Mouse (Mus musculus) midbrain, embryonic 15.5 days (tissue): ENCODE measurements around the gene Nenf. TPM values are rescaled to one million over a fixed set of nuclear protein-coding genes. Genes with fewer than 3 reads are reported as not detected.

ENCODE experiments used
- ATAC-seq: fragments of 200-750 bp; cut with Nextera tagmentation; replicated peaks from 2 replicates; pipeline ENCODE4 v1.8.0; 2017; ENCODE audit warnings: moderate TSS enrichment
- H3K27ac ChIP-seq: fragments of 300-500 bp; sonication (generic); 2 replicates; pipeline ENCODE4 v1.5.1; 2015; ENCODE audit warnings: mild to moderate bottlenecking, inconsistent platforms
- H3K27me3 ChIP-seq: fragments of 300-500 bp; sonication (generic); replicated peaks from 2 replicates; pipeline ENCODE4 v1.6.1; 2015; ENCODE audit warnings: inconsistent platforms
- H3K36me3 ChIP-seq: fragments of 300-500 bp; sonication (generic); replicated peaks from 2 replicates; pipeline ENCODE4 v1.6.1; 2015; ENCODE audit warnings: inconsistent platforms
- H3K4me1 ChIP-seq: fragments of 300-500 bp; sonication (generic); 2 replicates; pipeline ENCODE4 v1.6.1; 2015; ENCODE audit warnings: inconsistent platforms
- H3K4me2 ChIP-seq: fragments of 300-500 bp; sonication (generic); 2 replicates; pipeline ENCODE4 v1.6.1; 2015; ENCODE audit warnings: inconsistent platforms, mild to moderate bottlenecking, moderate library complexity
- H3K4me3 ChIP-seq: fragments of 300-500 bp; sonication (generic); 2 replicates; pipeline ENCODE4 v1.5.1; 2015; ENCODE audit warnings: mild to moderate bottlenecking, inconsistent platforms
- H3K9ac ChIP-seq: fragments of 300-500 bp; sonication (generic); 2 replicates; pipeline ENCODE4 v1.6.1; 2015; ENCODE audit warnings: mild to moderate bottlenecking, inconsistent platforms
- H3K9me3 ChIP-seq: fragments of 300-500 bp; sonication (generic); 2 replicates; pipeline ENCODE4 v1.6.1; 2016; ENCODE audit warnings: inconsistent platforms
- WGBS: fragments of 180-500 bp; shearing (Covaris S2); methylation state at CpG from one replicate; pipeline ENCODE4 v1.1.7; 2015; ENCODE audit warnings: mixed read lengths; 5-methylcytosine and 5-hydroxymethylcytosine counted together
- polyA plus RNA-seq: library from polyadenylated mRNA; unstranded; fragments of >200 nt; fragmentation: Nextera tagmentation; extraction: Ambion mirVana; gene quantifications from 2 replicates; pipeline ENCODE4 v1.2.1, GENCODE M21; 2015

Gene Nenf
- polyA plus RNA-seq, result 111 and 123 TPM in 2 replicates

DNA sequence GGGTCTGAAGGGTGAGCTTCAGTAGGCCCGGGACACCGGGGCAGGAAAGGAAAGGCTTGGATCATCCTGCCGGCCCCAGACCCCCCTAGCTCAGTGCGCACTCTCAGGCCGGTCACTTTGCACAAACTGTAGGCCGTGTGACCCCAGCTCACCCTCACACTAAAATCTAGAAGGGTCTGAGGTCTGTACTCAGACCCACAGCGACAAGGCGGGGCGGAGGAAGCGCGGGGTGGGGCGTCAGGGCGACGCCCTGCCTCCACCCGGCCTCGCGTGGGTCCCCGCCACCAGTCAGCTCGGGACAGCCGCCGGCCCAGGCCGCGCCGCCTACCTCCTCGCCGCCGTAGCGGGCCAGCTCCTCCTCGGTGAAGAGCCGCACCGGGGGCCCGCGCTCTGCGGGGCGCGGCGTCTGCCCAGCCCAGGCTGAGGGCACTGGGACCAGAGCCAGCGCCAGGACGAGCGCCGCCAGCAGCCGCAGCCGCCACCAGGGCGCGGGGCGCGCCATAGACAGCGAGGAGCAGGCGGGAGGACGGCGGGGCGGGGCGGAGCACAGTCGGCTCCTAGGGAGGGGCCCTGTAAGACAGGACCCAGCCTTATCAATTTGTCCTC is at the start of gene Nenf:
TSS of gene Nenf (minus strand) at position 604 of the 606 bp plus-strand sequence.
- no peaks in the 10 kb centered on the region for H3K27me3 ChIP-seq
- 1% methylated on average over 50 of the region's 54 CpGs for WGBS
- no peaks in the 10 kb centered on the region for H3K36me3 ChIP-seq
- H3K9me3 ChIP-seq, result no peaks in the 10 kb centered on the region
- peak; percentile 89 for ATAC-seq
- peak within 1 kb of the TSS; percentile 58 for H3K4me3 ChIP-seq
- H3K27ac ChIP-seq, result peak within 1 kb of the TSS; percentile 59; the same call in 1 of the 2 replicates
- H3K4me1 ChIP-seq, result peaks cover 9% of the 10 kb centered on the region
- H3K9ac ChIP-seq, result peak within 1 kb of the TSS; percentile 76
- peak within 1 kb of the TSS; percentile 70 for H3K4me2 ChIP-seq

DNA sequence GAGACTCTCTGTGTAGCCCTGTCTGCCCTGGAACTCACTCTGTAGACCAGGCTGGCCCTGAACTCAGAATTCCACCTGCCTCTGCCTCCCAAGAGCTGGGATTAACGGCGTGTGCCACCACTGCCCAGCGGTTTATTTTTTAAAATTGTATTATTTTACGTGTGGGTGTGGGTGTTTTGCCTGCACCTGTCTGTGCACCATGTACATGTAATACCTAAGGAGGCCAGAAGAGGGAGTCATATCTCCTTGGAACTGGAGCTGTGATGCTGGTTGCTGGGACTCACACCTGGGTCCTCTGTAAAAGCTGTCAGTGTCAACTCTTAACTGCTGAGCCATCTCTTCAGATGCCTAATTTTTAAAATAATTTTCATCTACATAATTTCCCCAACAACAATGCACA is 46.5 kb upstream of the Nenf start:
- H3K9ac ChIP-seq, result no peak overlapping the region
- no peaks in the 10 kb centered on the region for H3K27me3 ChIP-seq
- no peak overlapping the region for H3K4me3 ChIP-seq
- H3K27ac ChIP-seq, result no peak overlapping the region
- ATAC-seq, result no peak
- no peaks in the 10 kb centered on the region for H3K36me3 ChIP-seq
- WGBS, result 71% methylated on average over 4 of the region's 4 CpGs
- no peaks in the 10 kb centered on the region for H3K4me1 ChIP-seq
- H3K9me3 ChIP-seq, result no peaks in the 10 kb centered on the region
- H3K4me2 ChIP-seq, result no peak overlapping the region

DNA sequence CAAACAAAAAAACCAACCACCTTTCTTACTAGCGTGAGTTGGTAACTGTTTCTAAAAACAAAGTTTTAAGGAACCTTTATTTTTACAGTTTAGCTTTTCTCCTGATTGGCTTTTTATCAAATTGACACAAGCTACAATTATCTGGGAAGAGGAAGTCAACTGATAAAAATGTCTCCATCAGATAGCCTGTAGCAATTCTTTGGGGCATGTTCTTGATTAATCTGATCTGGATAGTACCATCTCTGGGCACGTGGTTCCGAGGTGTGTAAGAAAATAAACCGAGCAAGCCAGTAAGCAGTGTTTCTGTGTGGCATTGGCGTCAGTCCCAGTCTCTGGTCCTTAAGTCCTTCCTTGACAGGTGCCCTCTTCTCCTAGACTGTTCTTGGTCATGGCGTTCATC is 44.4 kb upstream of the Nenf start:
- Histone ChIP-seq H3K27me3 (no peaks in the 10 kb centered on the region), H3K36me3 (no peaks in the 10 kb centered on the region), H3K9me3 (no peaks in the 10 kb centered on the region), H3K4me3 (no peak overlapping the region), H3K9ac (no peak overlapping the region), H3K4me1 (no peaks in the 10 kb centered on the region), H3K4me2 (no peak overlapping the region), H3K27ac (no peak overlapping the region)
- WGBS, result 95% methylated on average over 6 of the region's 6 CpGs
- no peak for ATAC-seq

DNA sequence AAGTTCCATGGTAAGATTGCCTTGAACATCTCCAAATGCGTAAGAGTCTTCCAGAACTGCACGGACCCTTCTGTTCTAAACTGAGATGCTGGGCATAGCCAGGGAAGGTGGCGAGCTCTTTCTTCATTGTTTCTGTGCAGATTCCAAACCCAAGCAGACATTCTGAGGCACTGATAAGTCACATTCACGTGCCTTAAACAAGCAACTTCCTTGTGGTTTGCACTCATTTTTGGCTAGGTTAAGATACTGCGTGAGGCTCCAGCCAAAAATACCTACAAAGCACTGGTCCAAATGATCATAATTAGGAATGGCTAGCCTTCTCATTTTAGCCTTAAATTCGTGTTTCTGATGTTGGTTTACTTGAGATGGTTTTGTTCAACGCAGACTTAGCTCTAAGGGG is 41.5 kb upstream of the Nenf start:
- no peak overlapping the region for H3K9ac ChIP-seq
- H3K9me3 ChIP-seq, result no peaks in the 10 kb centered on the region
- 0 out of 2 replicates have a peak, but pooled peaks cover 7% of the 10 kb centered on the region for H3K36me3 ChIP-seq
- H3K4me2 ChIP-seq, result no peak overlapping the region
- H3K27ac ChIP-seq, result no peak overlapping the region
- H3K27me3 ChIP-seq, result no peaks in the 10 kb centered on the region
- H3K4me3 ChIP-seq, result no peak overlapping the region
- H3K4me1 ChIP-seq, result no peaks in the 10 kb centered on the region
- ATAC-seq, result no peak
- WGBS, result 90% methylated on average over 7 of the region's 7 CpGs

DNA sequence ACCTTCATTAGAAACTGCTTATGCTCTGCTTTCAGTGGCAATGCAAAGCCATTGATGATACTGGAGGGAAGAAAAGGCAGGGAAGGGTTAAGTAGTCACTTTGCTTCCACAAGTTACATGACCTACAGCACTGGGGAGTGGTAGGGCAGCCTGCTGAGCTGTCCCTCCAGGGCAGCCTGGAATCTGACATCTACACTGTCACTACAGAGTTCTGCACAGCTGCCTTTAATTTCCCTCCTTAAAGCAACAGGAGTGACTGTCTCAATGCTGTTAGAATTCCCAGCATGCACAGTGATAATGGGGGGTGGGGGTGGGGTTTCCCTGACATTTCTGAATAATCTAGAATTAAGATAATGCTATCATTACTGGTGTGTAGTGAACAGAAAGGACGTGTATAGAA is 38.9 kb upstream of the Nenf start:
- Histone ChIP-seq H3K4me3 (no peak overlapping the region), H3K9ac (no peak overlapping the region), H3K4me1 (no peaks in the 10 kb centered on the region), H3K4me2 (no peak overlapping the region), H3K27me3 (no peaks in the 10 kb centered on the region), H3K27ac (no peak overlapping the region), H3K36me3 (0 out of 2 replicates have a peak, but pooled peaks cover 15% of the 10 kb centered on the region), H3K9me3 (no peaks in the 10 kb centered on the region)
- no peak for ATAC-seq
- WGBS, result 71% methylated on average over 1 of the region's 1 CpGs

DNA sequence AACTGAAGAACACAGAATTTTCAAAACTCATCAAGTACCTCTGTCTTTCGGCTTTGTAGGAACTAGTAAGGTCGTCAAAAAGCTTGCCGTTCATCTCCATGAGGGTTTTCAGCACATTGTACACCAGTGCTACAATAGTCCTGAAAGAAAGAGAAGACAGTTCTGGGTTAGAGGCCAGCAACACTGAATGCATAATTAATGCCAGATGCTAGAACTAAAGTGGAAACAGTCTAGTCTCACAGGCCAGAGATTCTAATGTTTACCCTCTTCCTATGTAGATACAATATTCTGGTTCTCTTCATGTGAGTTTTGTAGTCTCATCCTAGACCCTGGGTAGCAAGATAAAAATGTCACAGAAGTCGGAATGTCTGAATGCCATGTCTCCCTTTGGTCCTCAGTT is 35.8 kb upstream of the Nenf start:
- no peak for ATAC-seq
- WGBS, result 73% methylated on average over 4 of the region's 4 CpGs
- no peak overlapping the region for H3K9ac ChIP-seq
- H3K4me1 ChIP-seq, result no peaks in the 10 kb centered on the region
- no peak overlapping the region for H3K4me3 ChIP-seq
- H3K27ac ChIP-seq, result no peak overlapping the region
- H3K36me3 ChIP-seq, result peaks cover 30% of the 10 kb centered on the region
- no peak overlapping the region for H3K4me2 ChIP-seq
- H3K27me3 ChIP-seq, result no peaks in the 10 kb centered on the region
- H3K9me3 ChIP-seq, result no peaks in the 10 kb centered on the region

DNA sequence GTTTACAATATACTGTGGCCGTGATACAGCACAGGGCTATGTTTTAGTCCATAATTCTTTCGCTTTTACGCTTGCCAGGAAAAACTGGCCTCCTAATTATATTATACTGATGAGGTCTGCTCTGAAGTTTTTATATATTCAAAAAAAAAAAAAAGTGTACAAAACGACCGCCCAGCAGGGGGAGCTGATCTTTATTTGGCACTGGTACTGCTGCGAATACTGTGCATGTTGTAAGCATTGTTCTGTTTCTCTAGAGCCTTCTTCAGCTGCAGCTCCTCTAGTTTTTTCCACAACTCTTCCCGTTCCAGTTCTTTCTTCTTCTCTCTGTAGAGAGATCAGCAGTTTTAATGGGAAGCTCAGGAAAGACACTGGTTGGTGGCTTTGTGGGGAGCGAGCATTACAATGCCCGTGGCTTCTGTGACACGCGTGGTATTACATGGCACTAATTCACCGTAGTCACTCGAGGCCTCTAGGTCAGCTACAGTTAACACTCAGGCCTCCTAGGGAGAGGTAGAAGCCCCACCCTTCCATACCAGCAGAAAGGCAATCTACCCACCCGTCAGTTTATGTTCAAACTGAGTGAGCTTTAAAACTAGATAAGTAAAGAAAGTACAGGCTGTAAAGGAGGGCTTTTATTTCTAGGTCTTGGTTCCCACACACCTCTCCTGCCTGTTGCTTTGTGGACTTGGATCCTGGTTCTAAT is 34.9 kb upstream of the Nenf start:
- Histone ChIP-seq H3K36me3 (peaks cover 34% of the 10 kb centered on the region), H3K9ac (no peak overlapping the region), H3K27me3 (no peaks in the 10 kb centered on the region), H3K27ac (no peak overlapping the region), H3K4me1 (no peaks in the 10 kb centered on the region), H3K9me3 (no peaks in the 10 kb centered on the region), H3K4me2 (no peak overlapping the region), H3K4me3 (no peak overlapping the region)
- no peak for ATAC-seq
- WGBS, result 66% methylated on average over 14 of the region's 14 CpGs

DNA sequence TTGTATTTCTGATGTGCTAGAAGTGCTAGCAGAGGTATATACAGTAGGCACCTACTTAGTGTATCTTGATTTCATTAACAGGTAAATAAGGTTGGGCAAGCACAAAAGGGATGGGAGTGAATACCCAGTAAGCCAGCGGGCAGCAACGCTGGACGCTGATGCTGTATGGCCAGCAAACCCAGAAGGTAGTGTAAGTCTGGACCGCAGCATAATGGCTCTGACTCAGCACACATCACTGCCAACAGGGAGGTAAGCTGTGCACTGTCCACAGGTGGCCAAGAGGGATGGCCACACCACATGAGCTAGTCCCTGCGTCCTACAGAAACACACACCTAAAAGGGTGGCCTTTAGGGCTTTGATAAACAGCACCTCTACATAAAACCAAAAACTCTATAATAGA is 32.4 kb upstream of the Nenf start:
- no peak for ATAC-seq
- Histone ChIP-seq H3K27me3 (no peaks in the 10 kb centered on the region), H3K9me3 (no peaks in the 10 kb centered on the region), H3K9ac (no peak overlapping the region), H3K36me3 (peaks cover 43% of the 10 kb centered on the region), H3K27ac (no peak overlapping the region), H3K4me1 (no peaks in the 10 kb centered on the region), H3K4me2 (no peak overlapping the region), H3K4me3 (no peak overlapping the region)
- 94% methylated on average over 5 of the region's 5 CpGs for WGBS

DNA sequence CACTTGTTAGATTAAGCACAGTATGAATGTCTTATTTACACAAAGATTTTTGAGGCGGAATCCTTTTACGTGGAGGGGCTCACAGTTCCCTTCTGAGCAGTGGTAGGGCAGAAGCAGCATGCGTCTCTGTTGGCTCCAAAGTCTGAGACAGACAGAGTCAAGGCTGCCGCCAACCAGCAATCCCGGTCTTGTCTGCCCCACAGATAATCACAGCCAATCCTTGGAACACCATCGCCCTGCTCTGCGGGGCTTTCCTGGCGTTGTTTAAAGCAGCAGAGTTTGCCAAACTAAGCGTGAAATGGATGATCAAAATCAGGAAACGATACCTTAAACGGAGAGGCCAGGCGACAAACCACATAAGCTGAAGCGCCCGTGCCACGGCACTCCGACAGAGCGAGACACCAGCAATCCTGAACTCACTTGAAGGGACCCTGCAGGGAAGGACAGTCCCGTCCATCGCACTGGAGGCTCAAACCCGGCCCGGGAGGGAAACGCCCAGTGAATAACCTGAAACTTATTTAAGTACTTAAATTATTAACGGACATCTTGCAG is 31.6 kb upstream of the Nenf start:
- H3K36me3 ChIP-seq, result peaks cover 41% of the 10 kb centered on the region
- H3K27ac ChIP-seq, result no peak overlapping the region
- H3K9ac ChIP-seq, result no peak overlapping the region
- H3K4me2 ChIP-seq, result no peak overlapping the region
- ATAC-seq, result no peak
- H3K4me3 ChIP-seq, result no peak overlapping the region
- 84% methylated on average over 23 of the region's 23 CpGs for WGBS
- H3K4me1 ChIP-seq, result no peaks in the 10 kb centered on the region
- no peaks in the 10 kb centered on the region for H3K9me3 ChIP-seq
- H3K27me3 ChIP-seq, result no peaks in the 10 kb centered on the region

DNA sequence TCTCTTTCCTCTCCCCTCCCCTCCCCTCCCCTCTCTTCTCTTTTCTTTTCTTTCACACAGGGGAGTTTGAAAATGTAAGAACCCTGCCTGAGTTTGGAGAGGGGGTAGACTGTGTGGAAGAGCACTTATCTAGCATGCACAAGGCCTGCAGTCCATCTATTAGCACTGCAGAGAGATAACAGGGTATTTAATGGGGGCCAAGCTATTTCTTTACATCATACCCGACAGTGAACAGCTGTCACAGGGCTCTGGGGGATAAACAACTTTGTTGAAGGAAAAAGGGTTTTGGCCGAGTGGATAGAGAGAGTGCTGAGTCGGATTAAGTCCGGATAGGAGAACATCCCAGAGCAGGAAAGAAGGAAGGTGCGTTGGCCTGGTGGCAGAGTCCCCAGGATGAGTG is 31.0 kb upstream of the Nenf start:
- H3K9me3 ChIP-seq, result no peaks in the 10 kb centered on the region
- no peak overlapping the region for H3K4me3 ChIP-seq
- WGBS, result 58% methylated on average over 5 of the region's 5 CpGs
- H3K4me2 ChIP-seq, result no peak overlapping the region
- no peaks in the 10 kb centered on the region for H3K27me3 ChIP-seq
- no peak for ATAC-seq
- no peak overlapping the region for H3K27ac ChIP-seq
- no peak overlapping the region for H3K9ac ChIP-seq
- H3K4me1 ChIP-seq, result no peaks in the 10 kb centered on the region
- peaks cover 40% of the 10 kb centered on the region for H3K36me3 ChIP-seq

DNA sequence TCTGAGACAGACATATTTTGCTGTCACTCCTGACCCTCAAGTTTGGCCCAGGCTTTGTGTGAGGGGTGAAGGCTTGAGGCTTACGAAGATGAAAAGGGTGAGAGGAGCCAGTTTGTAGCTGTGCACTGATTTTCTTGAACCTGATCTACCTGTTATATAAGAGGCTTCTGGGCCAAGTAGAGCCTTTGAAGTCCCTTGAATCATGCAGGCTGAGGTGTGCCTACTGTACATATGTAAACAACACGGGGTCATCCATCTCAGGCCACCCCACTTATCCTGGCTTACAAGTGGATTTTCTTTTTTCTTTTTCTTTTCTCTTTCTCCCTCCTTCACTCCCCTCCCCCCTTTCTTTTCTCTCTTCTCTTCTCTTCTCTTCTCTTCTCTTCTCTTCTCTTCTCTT is 30.6 kb upstream of the Nenf start:
- no peaks in the 10 kb centered on the region for H3K9me3 ChIP-seq
- H3K27me3 ChIP-seq, result no peaks in the 10 kb centered on the region
- H3K36me3 ChIP-seq, result peaks cover 40% of the 10 kb centered on the region
- H3K27ac ChIP-seq, result no peak overlapping the region
- H3K4me3 ChIP-seq, result no peak overlapping the region
- WGBS, result 88% methylated on average over 2 of the region's 2 CpGs
- no peak overlapping the region for H3K4me2 ChIP-seq
- no peak overlapping the region for H3K9ac ChIP-seq
- no peaks in the 10 kb centered on the region for H3K4me1 ChIP-seq
- no peak for ATAC-seq

DNA sequence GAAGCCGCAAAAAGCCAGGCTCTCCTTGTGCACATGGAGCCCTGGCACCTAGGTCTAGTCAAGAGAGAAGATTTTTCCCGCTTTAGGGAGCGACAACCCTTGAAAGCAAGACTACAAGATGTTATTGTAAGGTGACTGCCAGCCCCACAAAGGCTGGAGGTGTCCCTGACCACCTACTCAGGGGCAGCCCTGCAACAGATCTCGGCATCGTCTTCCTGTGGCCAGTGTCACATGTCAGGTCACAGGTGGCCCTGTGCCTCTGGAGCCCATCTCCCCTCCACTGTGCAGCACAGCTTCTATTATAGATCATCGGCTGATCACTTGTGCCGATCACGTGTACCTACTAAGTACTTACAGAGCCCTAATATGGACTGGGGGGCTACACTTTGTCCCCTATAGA is 29.6 kb upstream of the Nenf start:
- H3K4me1 ChIP-seq, result no peaks in the 10 kb centered on the region
- H3K4me3 ChIP-seq, result no peak overlapping the region
- no peak for ATAC-seq
- WGBS, result 96% methylated on average over 8 of the region's 8 CpGs
- no peaks in the 10 kb centered on the region for H3K9me3 ChIP-seq
- H3K27me3 ChIP-seq, result no peaks in the 10 kb centered on the region
- no peak overlapping the region for H3K27ac ChIP-seq
- H3K4me2 ChIP-seq, result no peak overlapping the region
- peaks cover 48% of the 10 kb centered on the region for H3K36me3 ChIP-seq
- no peak overlapping the region for H3K9ac ChIP-seq

DNA sequence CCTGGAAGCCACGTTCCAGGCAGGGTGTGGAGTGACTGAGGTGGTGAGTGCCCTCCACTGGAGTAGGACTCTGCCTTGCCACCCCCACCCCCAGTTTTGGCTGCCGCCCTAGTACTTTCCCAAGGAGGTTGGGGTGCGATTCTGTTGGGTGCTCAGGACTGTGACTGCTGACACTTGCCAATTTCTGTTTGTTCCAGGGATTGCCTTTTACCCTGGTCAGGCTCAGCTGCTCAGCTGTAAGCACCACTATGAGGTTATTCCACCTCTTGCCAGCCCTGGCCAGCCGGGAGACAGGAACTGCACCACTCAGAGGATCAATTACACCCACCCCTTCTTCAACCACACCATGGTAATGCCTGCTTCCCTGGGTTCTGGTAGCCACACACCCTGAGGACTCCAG is 22.5 kb upstream of the Nenf start:
- 91% methylated on average over 4 of the region's 4 CpGs for WGBS
- H3K4me2 ChIP-seq, result no peak overlapping the region
- H3K4me1 ChIP-seq, result no peaks in the 10 kb centered on the region
- H3K27me3 ChIP-seq, result no peaks in the 10 kb centered on the region
- H3K9ac ChIP-seq, result no peak overlapping the region
- ATAC-seq, result no peak
- no peak overlapping the region for H3K27ac ChIP-seq
- peaks cover 60% of the 10 kb centered on the region for H3K36me3 ChIP-seq
- H3K9me3 ChIP-seq, result no peaks in the 10 kb centered on the region
- no peak overlapping the region for H3K4me3 ChIP-seq
